Mouse (Mus musculus): ENCODE results near the gene Hsd17b1.

Hsd17b1 gene

DNA sequence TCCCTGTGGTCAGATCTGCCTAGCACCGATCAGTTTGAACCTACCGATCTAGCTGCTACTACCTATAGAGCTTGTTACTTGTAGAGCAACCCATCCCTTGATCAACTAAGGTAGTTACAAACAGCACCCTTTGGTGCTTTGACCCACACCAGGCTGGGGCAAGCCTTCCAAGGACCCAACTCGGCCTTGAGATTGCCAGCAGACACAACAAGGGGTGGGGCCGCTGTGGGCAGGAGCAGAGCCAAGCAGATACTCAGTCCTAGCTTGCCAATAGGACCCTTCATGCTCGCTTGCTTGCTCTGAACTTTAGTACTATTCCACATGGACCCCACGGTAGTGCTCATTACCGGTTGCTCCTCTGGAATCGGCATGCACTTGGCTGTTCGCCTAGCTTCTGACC lies at the start of gene Hsd17b1:
Gene Hsd17b1, plus strand, starts transcription at position 291 of the 400 bp plus-strand sequence.
- DNase-seq (ENCODE audit: low spot score): no peak

DNA sequence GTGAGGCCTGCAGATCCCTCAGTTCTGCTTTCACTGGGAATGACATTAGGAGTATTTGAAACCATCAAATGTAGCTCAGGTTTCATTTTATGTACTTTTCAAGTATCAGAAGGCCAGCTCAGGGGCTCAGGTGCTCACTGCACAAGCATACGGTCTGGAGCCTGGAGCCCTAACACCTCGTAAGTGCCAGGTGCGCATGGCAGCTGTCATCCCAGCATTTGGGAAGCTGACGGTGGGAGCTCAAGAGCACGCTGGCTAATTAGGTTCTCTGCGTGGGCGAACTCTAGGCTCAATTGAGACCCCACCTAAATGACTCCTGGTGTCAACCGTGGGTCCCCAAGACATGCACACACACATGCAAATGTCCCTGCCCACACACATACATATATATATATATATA lies 48.9 kb upstream of the Hsd17b1 start:
- DNase-seq (ENCODE audit: low spot score): no peak

- DNase-seq (ENCODE audit: low spot score): no peak
Observed at GRCm38 (mm10) chr11:101030136-101030807, 47.9 kb upstream of the Hsd17b1 start.

DNA sequence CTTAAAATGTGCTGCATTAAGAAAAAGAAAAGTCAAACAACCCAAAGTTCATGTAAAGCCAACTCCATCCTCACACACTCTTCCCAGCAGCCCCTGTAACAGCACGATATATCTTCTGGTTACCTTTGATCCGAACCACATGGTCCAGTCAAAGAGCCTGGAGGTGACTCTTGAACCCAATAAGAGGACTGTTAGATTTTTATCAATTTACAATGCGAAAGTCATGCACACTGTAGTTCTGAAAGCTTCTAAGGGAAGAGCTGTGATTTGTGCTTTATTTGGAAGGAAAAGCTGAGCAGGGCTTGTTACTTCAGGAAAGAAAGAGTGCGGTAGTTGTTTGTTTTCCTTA lies 47.4 kb upstream of the Hsd17b1 start:
- DNase-seq (ENCODE audit: low spot score): no peak

DNA sequence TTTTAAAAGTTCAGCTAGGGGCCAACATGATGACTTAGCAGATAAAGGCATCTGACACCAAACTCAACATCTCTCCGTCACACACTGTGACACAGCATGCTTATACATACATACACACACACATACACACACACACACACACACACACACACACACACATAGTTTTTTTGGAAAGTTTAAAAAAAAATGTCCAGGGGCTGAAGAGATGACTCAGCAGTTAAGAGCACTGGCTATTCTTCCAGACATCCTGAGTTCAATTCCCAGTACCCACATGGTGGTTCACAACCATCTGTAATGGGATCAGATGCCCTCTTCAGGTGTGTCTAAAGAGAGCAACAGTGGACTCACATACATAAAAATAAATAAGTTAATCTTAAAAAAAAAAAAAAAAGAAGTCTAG lies 46.7 kb upstream of the Hsd17b1 start:
- no peak for DNase-seq (ENCODE audit: low spot score)

GRCm38 (mm10) chr11:101033856-101034500 lies 44.2 kb upstream of the Hsd17b1 start:
- DNase-seq (ENCODE audit: low spot score): peak; percentile 23

- DNase-seq (ENCODE audit: low spot score): peak; percentile 20
Observed at GRCm38 (mm10) chr11:101034614-101035327, 43.4 kb upstream of the Hsd17b1 start.

DNA sequence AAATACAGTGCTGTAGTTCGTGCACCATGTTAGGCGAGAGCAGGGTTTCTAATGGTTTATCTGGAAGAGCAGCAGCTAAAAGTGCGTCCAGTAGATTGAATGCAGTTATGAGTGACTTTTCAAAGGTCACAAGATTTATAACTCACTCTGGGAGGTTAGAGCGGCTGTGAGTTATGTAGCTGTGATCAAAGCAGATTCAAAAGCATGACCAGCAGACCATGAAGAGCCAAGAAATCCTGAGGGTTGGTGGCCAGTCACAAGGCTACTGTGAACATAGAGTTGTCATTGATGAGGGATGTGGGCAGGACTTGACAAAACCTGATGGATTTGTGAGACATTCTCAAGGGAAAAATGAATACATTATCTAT lies 42.9 kb upstream of the Hsd17b1 start:
- DNase-seq (ENCODE audit: low spot score): no peak

DNA sequence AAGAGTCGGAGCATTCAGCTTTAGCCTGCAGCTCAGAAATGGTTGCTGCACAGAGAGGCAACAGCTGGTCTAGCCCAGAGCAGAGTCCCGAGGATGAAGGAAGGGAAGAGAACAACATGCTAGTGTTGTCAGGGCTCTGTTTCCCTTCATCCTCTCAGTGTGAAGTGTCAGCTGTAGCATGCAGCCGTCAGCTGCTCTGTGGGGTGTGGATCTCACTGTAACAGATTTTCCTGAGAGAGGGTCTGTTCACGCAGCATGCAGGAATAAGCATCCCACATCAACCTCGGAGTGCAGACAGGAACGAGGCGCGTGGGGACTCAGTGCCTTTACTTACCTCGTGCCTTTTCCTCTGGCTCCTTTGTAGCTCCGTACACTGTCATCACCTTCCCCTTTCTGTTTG lies 40.4 kb upstream of the Hsd17b1 start:
- DNase-seq (ENCODE audit: low spot score): no peak

DNA sequence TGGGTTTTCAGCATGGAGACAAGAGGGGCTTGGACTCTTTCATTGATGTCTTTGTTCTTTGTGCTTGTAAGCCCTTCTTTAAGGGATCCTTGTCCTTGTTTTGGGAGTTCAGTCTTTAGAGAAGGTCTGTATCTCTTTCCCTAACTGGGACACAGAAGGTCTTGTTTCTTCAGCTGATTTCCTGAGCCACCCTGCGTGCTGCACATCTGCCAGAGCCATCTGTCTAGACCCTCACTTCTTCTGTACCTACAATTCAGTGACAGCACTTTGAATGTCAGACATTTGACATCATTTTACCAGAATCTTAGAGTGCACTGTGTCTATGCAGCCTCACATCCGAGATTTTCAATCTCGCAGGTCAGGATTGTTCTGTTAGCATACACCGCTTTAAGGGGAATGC lies 32.4 kb upstream of the Hsd17b1 start:
- no peak for DNase-seq (ENCODE audit: low spot score)

- DNase-seq (ENCODE audit: low spot score): no peak
Observed at GRCm38 (mm10) chr11:101046440-101046839, 31.8 kb upstream of the Hsd17b1 start.

DNA sequence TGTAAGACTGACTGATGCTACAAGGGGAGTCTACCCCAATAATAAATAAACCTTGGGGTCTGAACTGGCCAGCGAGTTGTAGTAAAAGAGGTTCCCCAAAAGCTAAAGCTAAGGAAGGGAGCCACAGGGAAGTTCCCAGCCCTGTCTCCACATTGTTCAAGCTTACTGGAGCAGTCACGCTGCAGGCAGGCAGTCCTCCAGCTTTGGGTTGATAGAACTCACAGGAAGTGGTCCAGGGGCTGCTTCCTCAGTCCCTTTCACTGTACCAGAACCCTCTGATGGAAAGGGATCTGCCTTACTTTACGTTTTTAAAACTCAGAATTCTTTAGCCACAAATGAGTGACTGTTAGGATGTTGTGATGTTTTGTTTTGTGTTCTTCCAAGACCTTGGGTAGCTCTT lies 30.7 kb upstream of the Hsd17b1 start:
- no peak for DNase-seq (ENCODE audit: low spot score)

DNA sequence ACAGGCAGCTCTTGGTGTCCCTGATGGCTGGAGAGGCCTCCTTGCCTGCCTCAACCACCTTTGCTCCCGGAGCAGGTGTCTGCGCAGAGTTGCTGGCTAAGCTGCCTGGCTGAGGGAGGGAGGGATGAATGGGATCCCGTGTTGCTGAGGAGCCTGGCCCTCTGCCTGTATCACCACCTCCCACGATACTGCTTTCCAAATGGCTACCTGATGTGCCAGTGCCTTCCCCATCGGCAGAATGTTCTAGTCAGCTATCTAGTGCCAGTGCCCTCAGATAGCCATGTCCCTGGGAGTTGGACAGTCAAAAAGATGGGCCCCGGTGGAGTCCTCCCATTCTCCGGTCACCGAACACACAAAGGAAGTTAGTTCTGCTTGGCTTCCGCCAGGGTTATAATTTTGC lies 27.9 kb upstream of the Hsd17b1 start:
- no peak for DNase-seq (ENCODE audit: low spot score)

GRCm38 (mm10) chr11:101051051-101051493 lies 27.1 kb upstream of the Hsd17b1 start:
- DNase-seq (ENCODE audit: low spot score): no peak

- DNase-seq (ENCODE audit: low spot score): no peak
Observed at GRCm38 (mm10) chr11:101051617-101052016, 26.6 kb upstream of the Hsd17b1 start.

DNA sequence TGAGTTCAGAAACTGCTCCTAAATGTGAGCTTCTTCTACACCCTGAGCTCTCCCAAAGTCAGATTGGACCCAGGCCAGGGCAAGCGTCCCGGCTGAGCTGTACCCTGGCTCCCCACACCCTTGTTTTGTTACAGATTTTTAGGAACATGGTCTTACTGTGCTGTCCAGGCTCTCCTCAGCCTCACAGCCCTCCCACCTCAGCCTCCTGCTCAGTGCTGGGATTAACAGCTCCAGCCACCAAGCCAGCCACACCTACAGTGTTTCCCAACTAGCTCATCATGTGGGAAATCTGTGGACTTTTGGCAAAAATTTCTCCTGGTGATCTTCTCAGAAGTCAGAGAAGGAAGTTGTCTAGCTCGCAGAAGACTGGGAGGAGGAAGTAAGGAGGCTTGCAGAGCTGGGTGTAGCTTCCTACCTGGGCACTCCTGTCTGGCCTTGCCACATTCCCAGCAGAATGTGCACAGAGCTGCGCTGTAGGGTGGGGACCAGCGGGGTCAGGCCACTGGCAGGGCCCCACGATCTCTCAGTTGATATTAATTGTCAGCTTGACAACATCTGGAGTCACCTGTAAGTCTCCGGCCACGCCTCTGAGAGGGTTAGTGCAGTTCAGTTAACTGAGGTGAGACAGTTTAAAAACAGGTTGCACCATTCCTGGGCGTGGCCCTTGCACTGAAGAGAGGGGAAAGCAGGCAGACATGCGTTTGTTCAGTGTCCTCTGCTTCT lies 25.3 kb upstream of the Hsd17b1 start:
- DNase-seq (ENCODE audit: low spot score): peak; percentile 72

DNA sequence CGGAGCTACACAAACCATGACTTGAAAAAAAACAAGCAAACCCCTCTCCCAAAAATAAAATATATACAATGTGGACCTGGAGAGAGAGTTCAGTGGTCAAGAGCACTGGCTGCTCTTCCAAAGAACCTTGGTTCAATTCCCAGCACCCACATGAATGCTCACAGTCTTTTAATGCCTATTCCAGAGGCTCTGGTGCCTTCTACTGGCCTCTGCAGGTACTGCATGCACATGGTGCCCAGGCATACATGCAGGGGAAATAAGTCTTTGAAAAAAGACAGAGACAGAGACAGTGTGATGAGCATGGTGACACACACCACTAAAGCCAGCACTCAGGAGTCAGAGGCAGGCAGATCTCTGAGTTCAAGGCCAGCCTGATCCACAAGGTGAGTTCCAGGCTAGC lies 24.2 kb upstream of the Hsd17b1 start:
- DNase-seq (ENCODE audit: low spot score): no peak

DNA sequence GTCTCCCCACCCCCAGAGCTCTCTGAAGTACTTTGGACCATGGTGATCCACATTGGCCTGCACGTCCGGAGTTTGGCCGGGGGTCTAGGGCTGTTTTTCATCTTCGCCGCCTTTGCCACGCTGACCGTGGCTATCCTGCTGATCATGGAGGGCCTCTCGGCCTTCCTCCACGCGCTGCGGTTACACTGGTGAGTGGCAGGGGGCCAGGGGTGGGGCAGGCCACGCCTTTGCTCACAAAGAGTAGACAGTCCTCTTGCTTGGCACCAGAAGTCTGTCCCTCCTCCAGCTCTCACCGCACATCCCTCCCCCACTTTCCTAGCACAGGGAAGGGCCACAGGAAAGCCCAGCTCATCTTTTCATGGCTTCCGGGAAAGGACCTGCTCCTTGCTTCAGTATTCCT lies 22.8 kb upstream of the Hsd17b1 start:
- DNase-seq (ENCODE audit: low spot score): no peak

DNA sequence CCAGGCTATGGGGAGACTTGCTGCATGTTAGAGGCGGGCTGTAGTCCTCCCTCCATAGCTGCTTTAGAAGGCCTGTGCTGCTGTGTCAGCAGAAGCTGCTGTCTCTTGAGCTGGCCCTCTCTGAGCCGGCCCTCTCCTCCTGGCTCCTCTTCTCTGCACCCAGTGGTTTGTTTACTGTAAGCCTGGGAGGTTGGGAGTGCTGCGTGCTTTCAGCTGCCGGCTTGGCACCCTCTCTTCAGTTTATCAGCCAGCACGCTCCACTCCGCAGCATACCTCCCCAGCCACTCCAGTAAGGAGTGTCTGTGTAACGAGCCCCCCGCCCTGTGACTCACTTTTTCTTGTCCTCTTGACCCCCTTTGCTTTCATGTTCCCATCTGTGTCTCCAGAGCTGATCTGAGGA lies 21.3 kb upstream of the Hsd17b1 start:
- DNase-seq (ENCODE audit: low spot score): peak; percentile 67

- DNase-seq (ENCODE audit: low spot score): peak; percentile 72
Observed at GRCm38 (mm10) chr11:101057860-101058259, 20.4 kb upstream of the Hsd17b1 start.

- no peak for DNase-seq (ENCODE audit: low spot score)
Observed at GRCm38 (mm10) chr11:101058726-101059125, 19.5 kb upstream of the Hsd17b1 start.

- no peak for DNase-seq (ENCODE audit: low spot score)
Observed at GRCm38 (mm10) chr11:101059473-101059872, 18.7 kb upstream of the Hsd17b1 start.

GRCm38 (mm10) chr11:101060126-101060525 lies 18.1 kb upstream of the Hsd17b1 start:
- DNase-seq (ENCODE audit: low spot score): peak; percentile 63
